Mouse (Mus musculus) heart, adult 2 months (tissue): ENCODE measurements around the gene Csk. TPM values are rescaled to one million over a fixed set of nuclear protein-coding genes. Genes with fewer than 3 reads are reported as not detected.

Source experiments
- DNase-seq, 2 experiments: peaks; one replicate each; pipeline ENCODE4 v3.0.0; 2021
- H3K27ac ChIP-seq: fragments of 200-600 bp; 2 replicates; pipeline ENCODE4 v1.8.1; 2022
- H3K27me3 ChIP-seq: fragments of 200-500 bp; 2 replicates; pipeline ENCODE4 v1.6.1; 2012; ENCODE audit warnings: mild to moderate bottlenecking, low read length, inconsistent platforms, mixed read lengths; ENCODE audit not compliant: control insufficient read depth, insufficient read depth
- H3K36me3 ChIP-seq: fragments of 200-500 bp; 2 replicates; pipeline ENCODE4 v1.6.1; 2012; ENCODE audit warnings: low read length, inconsistent platforms; ENCODE audit not compliant: control insufficient read depth, insufficient read depth
- H3K4me1 ChIP-seq: fragments of 200-500 bp; 2 replicates; pipeline ENCODE4 v1.6.1; 2011; ENCODE audit warnings: low read length; ENCODE audit not compliant: control insufficient read depth, insufficient read depth
- H3K4me3 ChIP-seq: fragments of 200-600 bp; 2 replicates; pipeline ENCODE4 v1.8.1; 2022
- H3K79me2 ChIP-seq: fragments of 200-500 bp; replicated peaks from 2 replicates; pipeline ENCODE4 v1.6.1; 2012; ENCODE audit warnings: mild to moderate bottlenecking, inconsistent platforms, low read length, moderate library complexity, mixed read lengths; ENCODE audit not compliant: control insufficient read depth, insufficient read depth
- H3K9ac ChIP-seq: fragments of 200-500 bp; 2 replicates; pipeline ENCODE4 v1.6.1; 2012; ENCODE audit warnings: low read depth, mild to moderate bottlenecking, control low read depth, inconsistent platforms, low read length, mixed read lengths
- CTCF ChIP-seq: fragments of 200-600 bp; IDR thresholded peaks from 2 replicates; pipeline ENCODE4 v1.8.1; 2022; ENCODE audit warnings: antibody characterized with exemption, mild to moderate bottlenecking, moderate library complexity
- EP300 ChIP-seq: fragments of 200-500 bp; IDR thresholded peaks from 2 replicates; pipeline ENCODE4 v1.6.1; 2011; ENCODE audit warnings: low read depth, low read length, control low read depth; ENCODE audit not compliant: insufficient read depth
- POLR2A ChIP-seq: fragments of 200-500 bp; IDR thresholded peaks from 2 replicates; pipeline ENCODE4 v1.6.1; 2011; ENCODE audit warnings: mild to moderate bottlenecking, low read depth, low read length, control low read depth; ENCODE audit not compliant: insufficient read depth
- WGBS: fragments of 180-500 bp; shearing (Covaris S2); methylation state at CpG from one replicate; pipeline ENCODE4 v1.1.7; 2018; 5-methylcytosine and 5-hydroxymethylcytosine counted together
- intact Hi-C: fragments of 180-260 bp; cut with DNase I; formaldehyde crosslinking; loops from one replicate; pipeline ENCODE4 v1.15.1; 2025
- polyA plus RNA-seq: library from polyadenylated mRNA; depleted of rRNA; stranded (reverse); fragments of >200 nt; gene quantifications from 2 replicates; pipeline ENCODE4 v1.2.3, GENCODE M21; 2012
- total RNA-seq, 2 experiments: library from RNA; stranded (reverse); gene quantifications; 2 replicates each; pipeline ENCODE4 v1.2.3; 2021

Csk gene
- total and polyA plus RNA-seq, 3 experiments: 20.6 to 29.7 (median 23.3) TPM

GRCm38 (mm10) chr9:57657843-57658242, 4.4 kb upstream of the Csk start:
- Histone ChIP-seq H3K27me3 (no peaks in the 10 kb centered on the region), H3K36me3 (no peaks in the 10 kb centered on the region), H3K27ac (no peak overlapping the region), H3K4me1 (peaks cover 2% of the 10 kb centered on the region), H3K4me3 (no peak overlapping the region), H3K9ac (no peak overlapping the region), H3K79me2 (no peaks in the 10 kb centered on the region)
- WGBS: 56% methylated on average over 4 of the region's 4 CpGs
- peak in 1 of 2 experiments; percentile 13 for DNase-seq
- intact Hi-C loops: loop anchor here (2.0 to 10.0 kb wide), 5 partner anchors 117 to 393 kb away; partner anchors contain the start of genes 1700017B05Rik and Cox5a
- no peak for TF ChIP-seq EP300
- TF ChIP-seq CTCF: 0 out of 2 replicates have a peak, but pooled peaks have one; percentile 10

- intact Hi-C loops: loop anchor here (2.0 to 10.0 kb wide), 5 partner anchors 116 to 392 kb away; partner anchors contain the start of genes 1700017B05Rik and Cox5a
- Histone ChIP-seq H3K27me3 (no peaks in the 10 kb centered on the region), H3K4me1 (peaks cover 2% of the 10 kb centered on the region), H3K36me3 (no peaks in the 10 kb centered on the region), H3K27ac (no peak overlapping the region), H3K79me2 (no peaks in the 10 kb centered on the region), H3K9ac (no peak overlapping the region), H3K4me3 (no peak overlapping the region)
- WGBS: 71% methylated on average over 19 of the region's 19 CpGs
- TF ChIP-seq POLR2A (no peak), CTCF (no peak), EP300 (no peak)
- DNase-seq: peak; percentile 46 to 58
These were observed 3.4 kb upstream of the Csk start for GRCm38 (mm10) chr9:57656631-57657350.

- H3K27me3 ChIP-seq: no peaks in the 10 kb centered on the region
- peak overlapping the region; percentile 31; the same call in 1 of the 2 replicates for H3K9ac ChIP-seq
- no peaks in the 10 kb centered on the region for H3K79me2 ChIP-seq
- H3K27ac ChIP-seq: no peak overlapping the region
- intact Hi-C loops: loop anchor here (1.0 to 10.0 kb wide), 7 partner anchors 26 to 391 kb away; partner anchors contain the start of genes 1700017B05Rik and Cox5a
- WGBS: 3% methylated on average over 11 of the region's 11 CpGs
- H3K36me3 ChIP-seq: no peaks in the 10 kb centered on the region
- peaks cover 2% of the 10 kb centered on the region for H3K4me1 ChIP-seq
- H3K4me3 ChIP-seq: no peak overlapping the region
- DNase-seq: peak; percentile 90 to 94
- TF ChIP-seq POLR2A (no peak), CTCF (peak; percentile 98), EP300 (peak; percentile 93)
These were observed 2.3 kb upstream of the Csk start for GRCm38 (mm10) chr9:57655749-57656148.

GRCm38 (mm10) chr9:57654966-57655365, 1.5 kb upstream of the Csk start:
- Histone ChIP-seq H3K9ac (no peak overlapping the region), H3K27me3 (no peaks in the 10 kb centered on the region), H3K4me1 (peaks cover 2% of the 10 kb centered on the region), H3K79me2 (no peaks in the 10 kb centered on the region), H3K4me3 (no peak overlapping the region), H3K36me3 (no peaks in the 10 kb centered on the region), H3K27ac (no peak overlapping the region)
- 97% methylated on average over 1 of the region's 1 CpGs for WGBS
- TF ChIP-seq CTCF: no peak
- TF ChIP-seq EP300: no peak
- TF ChIP-seq POLR2A: no peak
- no peak for DNase-seq
- intact Hi-C loops: loop anchor here (1.0 to 10.0 kb wide), 6 partner anchors 26 to 390 kb away; partner anchors contain the start of genes 1700017B05Rik and Cox5a

- Histone ChIP-seq H3K27ac (no peak overlapping the region), H3K79me2 (no peaks in the 10 kb centered on the region), H3K4me1 (peaks cover 2% of the 10 kb centered on the region), H3K27me3 (no peaks in the 10 kb centered on the region), H3K9ac (no peak overlapping the region), H3K36me3 (no peaks in the 10 kb centered on the region), H3K4me3 (no peak overlapping the region)
- intact Hi-C loops: loop anchor here (10.0 kb wide), 1 partner anchor 388 kb away; the partner anchor contains the start of gene 1700017B05Rik
- WGBS: 79% methylated on average over 3 of the region's 3 CpGs
- TF ChIP-seq CTCF (no peak), EP300 (no peak), POLR2A (no peak)
- DNase-seq: peak in 1 of 2 experiments; percentile 15
These were observed 576 bp downstream of the Csk start for GRCm38 (mm10) chr9:57652855-57653254.

- DNase-seq: peak in 1 of 2 experiments; percentile 8
- H3K27ac ChIP-seq: no peak overlapping the region
- H3K4me3 ChIP-seq: no peak overlapping the region
- no peaks in the 10 kb centered on the region for H3K79me2 ChIP-seq
- no peaks in the 10 kb centered on the region for H3K27me3 ChIP-seq
- WGBS: 77% methylated on average over 9 of the region's 9 CpGs
- no peaks in the 10 kb centered on the region for H3K36me3 ChIP-seq
- H3K4me1 ChIP-seq: peaks cover 2% of the 10 kb centered on the region
- intact Hi-C loops: loop anchor here (10.0 kb wide), 1 partner anchor 388 kb away; the partner anchor contains the start of gene 1700017B05Rik
- TF ChIP-seq EP300: no peak
- TF ChIP-seq CTCF: no peak
- no peak for TF ChIP-seq POLR2A
- no peak overlapping the region for H3K9ac ChIP-seq
These were observed 1.1 kb downstream of the Csk start for GRCm38 (mm10) chr9:57652351-57652750.
